Mouse (Mus musculus) hindbrain, postnatal 0 days (tissue): Measurements from ENCODE around the gene Itgb2. TPM values are rescaled to one million over a fixed set of nuclear protein-coding genes. Genes with fewer than 3 reads are reported as not detected.

Source experiments
- ATAC-seq: fragments of 200-750 bp; cut with Nextera tagmentation; 2 replicates; pipeline ENCODE4 v1.8.0; 2017; ENCODE audit warnings: mild to moderate bottlenecking, moderate TSS enrichment, moderate library complexity
- DNase-seq: peaks from one replicate; pipeline ENCODE4 v3.0.0-alpha.2; 2015; ENCODE audit warnings: low spot score
- H3K27ac ChIP-seq: fragments of 300-500 bp; sonication (generic); 2 replicates; pipeline ENCODE4 v1.5.1; 2014; ENCODE audit warnings: mild to moderate bottlenecking
- H3K27me3 ChIP-seq: fragments of 300-500 bp; sonication (generic); 2 replicates; pipeline ENCODE4 v1.6.1; 2014; ENCODE audit warnings: low read length, mixed read lengths; ENCODE audit not compliant: insufficient read depth
- H3K36me3 ChIP-seq: fragments of 300-500 bp; sonication (generic); 2 replicates; pipeline ENCODE4 v1.6.1; 2014; ENCODE audit warnings: low read length, mixed read lengths; ENCODE audit not compliant: insufficient read depth
- H3K4me1 ChIP-seq: fragments of 300-500 bp; sonication (generic); 2 replicates; pipeline ENCODE4 v1.6.1; 2014; ENCODE audit warnings: antibody characterized with exemption, low read length, mixed read lengths; ENCODE audit not compliant: insufficient read depth
- H3K4me2 ChIP-seq: fragments of 300-500 bp; sonication (generic); 2 replicates; pipeline ENCODE4 v1.6.1; 2014; ENCODE audit warnings: low read depth, mild to moderate bottlenecking, low read length, moderate library complexity, mixed read lengths
- H3K4me3 ChIP-seq: fragments of 300-500 bp; sonication (generic); 2 replicates; pipeline ENCODE4 v1.5.1; 2014; ENCODE audit warnings: low read length
- H3K9ac ChIP-seq: fragments of 300-500 bp; sonication (generic); replicated peaks from 2 replicates; pipeline ENCODE4 v1.6.1; 2014; ENCODE audit warnings: mild to moderate bottlenecking, low read length, moderate library complexity, mixed read lengths
- H3K9me3 ChIP-seq: fragments of 300-500 bp; sonication (generic); 2 replicates; pipeline ENCODE4 v1.6.1; 2016; ENCODE audit warnings: low read length, mixed read lengths
- CTCF ChIP-seq: IDR thresholded peaks from 2 replicates; pipeline ENCODE4 v1.5.1; 2016; ENCODE audit warnings: antibody characterized with exemption, control low read depth, low read depth
- WGBS: fragments of 180-500 bp; shearing (Covaris S2); extraction: QIAGEN DNeasy Blood & Tissue Kit; methylation state at CpG from one replicate; pipeline ENCODE4 v1.1.7; 2014; 5-methylcytosine and 5-hydroxymethylcytosine counted together
- polyA plus RNA-seq: library from polyadenylated mRNA; unstranded; fragments of >200 nt; fragmentation: Nextera tagmentation; extraction: Ambion mirVana; gene quantifications from 2 replicates; pipeline ENCODE4 v1.2.1, GENCODE M21; 2015
- total RNA-seq: library from RNA; depleted of rRNA; stranded (reverse); fragments of >200 nt; gene quantifications from 2 replicates; pipeline ENCODE4 v1.2.3, GENCODE M21; 2014

Itgb2 gene
- total and polyA plus RNA-seq, 2 experiments from 2014 or later, result 1.0 to 1.9 TPM

DNA sequence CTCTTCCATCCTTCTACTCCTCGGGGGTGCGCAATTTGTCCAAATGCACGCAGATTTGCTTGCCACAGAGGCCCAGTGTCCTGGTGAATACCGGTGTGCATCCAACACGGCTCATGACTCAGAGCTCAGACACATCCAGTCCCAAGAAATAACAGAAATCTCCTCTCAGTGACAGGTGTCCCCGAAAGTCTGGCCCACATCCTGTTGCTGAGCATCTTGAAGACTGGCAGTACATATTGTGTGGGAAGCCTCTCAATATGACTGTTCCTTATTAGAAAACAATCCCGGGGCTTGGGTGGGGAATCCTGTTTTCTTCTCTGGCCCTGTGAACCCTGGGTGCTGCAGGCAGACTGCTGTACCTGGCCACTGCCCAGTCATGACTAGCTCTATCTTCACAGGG is 26.6 kb downstream of the Itgb2 start:
- ATAC-seq, result no peak
- H3K4me2 ChIP-seq, result no peak overlapping the region
- H3K4me3 ChIP-seq, result no peak overlapping the region
- no peaks in the 10 kb centered on the region for H3K9me3 ChIP-seq
- no peak for DNase-seq
- H3K27ac ChIP-seq, result no peak overlapping the region
- 88% methylated on average over 7 of the region's 7 CpGs for WGBS
- H3K36me3 ChIP-seq, result no peaks in the 10 kb centered on the region
- no peaks in the 10 kb centered on the region for H3K27me3 ChIP-seq
- H3K9ac ChIP-seq, result no peak overlapping the region
- no peak for TF ChIP-seq CTCF
- no peaks in the 10 kb centered on the region for H3K4me1 ChIP-seq

DNA sequence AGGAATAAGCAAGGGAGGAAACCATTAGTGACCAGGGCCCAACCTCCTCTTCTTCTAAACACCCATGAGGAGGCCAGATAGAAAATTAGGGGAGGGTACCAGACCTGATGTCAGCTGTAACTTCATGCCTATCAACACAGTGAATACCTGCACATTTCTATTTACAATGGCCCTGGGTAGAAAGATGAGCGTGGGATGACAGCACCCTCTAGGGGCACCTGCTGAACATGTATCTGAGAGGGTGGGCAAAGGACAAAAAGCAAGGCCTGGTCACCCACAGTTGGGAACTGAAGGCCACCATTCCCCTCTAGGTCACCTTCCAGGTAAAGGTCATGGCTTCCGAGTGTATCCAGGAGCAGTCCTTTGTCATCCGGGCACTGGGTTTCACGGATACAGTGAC is 27.6 kb downstream of the Itgb2 start:
- no peak overlapping the region for H3K9ac ChIP-seq
- no peaks in the 10 kb centered on the region for H3K27me3 ChIP-seq
- no peak overlapping the region for H3K27ac ChIP-seq
- no peak overlapping the region for H3K4me2 ChIP-seq
- no peak overlapping the region for H3K4me3 ChIP-seq
- no peaks in the 10 kb centered on the region for H3K9me3 ChIP-seq
- no peak for DNase-seq
- H3K4me1 ChIP-seq, result no peaks in the 10 kb centered on the region
- H3K36me3 ChIP-seq, result no peaks in the 10 kb centered on the region
- WGBS, result 90% methylated on average over 4 of the region's 4 CpGs
- no peak for ATAC-seq
- TF ChIP-seq CTCF, result peak; percentile 49

- no peaks in the 10 kb centered on the region for H3K9me3 ChIP-seq
Observed at GRCm38 (mm10) chr10:77560090-77560489, 30.0 kb downstream of the Itgb2 start.

DNA sequence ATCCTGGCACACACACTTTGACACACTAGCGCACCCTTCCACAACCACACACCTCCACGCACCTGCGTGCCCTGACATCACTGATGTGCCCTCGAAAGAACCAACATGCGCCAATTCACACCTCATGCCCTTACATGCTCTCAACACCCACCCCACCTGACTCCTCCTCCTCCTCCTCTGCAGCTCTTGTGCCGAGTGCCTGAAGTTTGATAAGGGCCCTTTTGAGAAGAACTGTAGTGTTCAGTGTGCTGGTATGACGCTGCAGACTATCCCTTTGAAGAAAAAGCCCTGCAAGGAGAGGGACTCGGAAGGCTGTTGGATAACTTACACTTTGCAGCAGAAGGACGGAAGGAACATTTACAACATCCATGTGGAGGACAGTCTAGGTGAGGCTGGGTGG is 30.8 kb downstream of the Itgb2 start:
- Histone ChIP-seq H3K27me3 (no peaks in the 10 kb centered on the region), H3K36me3 (no peaks in the 10 kb centered on the region), H3K4me2 (no peak overlapping the region), H3K9ac (no peak overlapping the region), H3K4me3 (no peak overlapping the region), H3K27ac (no peak overlapping the region), H3K9me3 (no peaks in the 10 kb centered on the region), H3K4me1 (no peaks in the 10 kb centered on the region)
- 91% methylated on average over 9 of the region's 9 CpGs for WGBS
- DNase-seq, result no peak
- no peak for ATAC-seq
- TF ChIP-seq CTCF, result no peak

More at GRCm38 (mm10) chr10:77560090-77560489, 30.0 kb downstream of the Itgb2 start:
- Histone ChIP-seq H3K4me3 (no peak overlapping the region), H3K36me3 (no peaks in the 10 kb centered on the region), H3K4me1 (no peaks in the 10 kb centered on the region), H3K27me3 (no peaks in the 10 kb centered on the region), H3K27ac (no peak overlapping the region), H3K4me2 (no peak overlapping the region), H3K9ac (no peak overlapping the region)
- no peak for DNase-seq
- WGBS, result 84% methylated on average over 11 of the region's 11 CpGs
- ATAC-seq, result no peak
- TF ChIP-seq CTCF, result no peak

DNA sequence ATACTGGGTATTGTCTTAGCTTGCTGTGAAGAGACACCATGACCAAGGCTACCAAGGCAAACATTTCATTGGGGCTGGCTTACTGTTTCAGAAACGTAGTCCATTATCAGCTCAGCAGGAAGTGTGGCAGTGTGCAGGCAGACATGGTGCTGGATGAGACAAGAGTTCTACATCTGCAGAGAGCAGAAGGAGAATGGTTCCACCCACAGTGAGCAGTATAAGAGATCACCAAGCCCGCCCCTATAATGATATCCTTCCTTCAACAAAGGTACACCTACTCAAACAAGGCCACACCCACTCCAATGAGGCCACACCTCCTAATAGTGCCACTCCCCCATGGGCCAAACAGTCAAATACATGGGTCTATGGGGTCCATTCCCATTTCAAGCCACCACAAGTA is 31.5 kb downstream of the Itgb2 start:
- Histone ChIP-seq H3K9me3 (no peaks in the 10 kb centered on the region), H3K4me1 (no peaks in the 10 kb centered on the region), H3K4me3 (no peak overlapping the region), H3K4me2 (no peak overlapping the region), H3K27ac (no peak overlapping the region), H3K36me3 (no peaks in the 10 kb centered on the region), H3K27me3 (no peaks in the 10 kb centered on the region), H3K9ac (no peak overlapping the region)
- ATAC-seq, result no peak
- 74% methylated on average over 2 of the region's 2 CpGs for WGBS
- TF ChIP-seq CTCF, result no peak
- DNase-seq, result no peak

GRCm38 (mm10) chr10:77565005-77565404 is 35.0 kb downstream of the Itgb2 start:
- Histone ChIP-seq H3K27ac (no peak overlapping the region), H3K4me2 (no peak overlapping the region), H3K27me3 (no peaks in the 10 kb centered on the region), H3K36me3 (no peaks in the 10 kb centered on the region), H3K9me3 (no peaks in the 10 kb centered on the region), H3K9ac (no peak overlapping the region), H3K4me3 (no peak overlapping the region), H3K4me1 (no peaks in the 10 kb centered on the region)
- no peak for TF ChIP-seq CTCF
- WGBS, result 81% methylated on average over 8 of the region's 8 CpGs
- no peak for ATAC-seq
- DNase-seq, result no peak

DNA sequence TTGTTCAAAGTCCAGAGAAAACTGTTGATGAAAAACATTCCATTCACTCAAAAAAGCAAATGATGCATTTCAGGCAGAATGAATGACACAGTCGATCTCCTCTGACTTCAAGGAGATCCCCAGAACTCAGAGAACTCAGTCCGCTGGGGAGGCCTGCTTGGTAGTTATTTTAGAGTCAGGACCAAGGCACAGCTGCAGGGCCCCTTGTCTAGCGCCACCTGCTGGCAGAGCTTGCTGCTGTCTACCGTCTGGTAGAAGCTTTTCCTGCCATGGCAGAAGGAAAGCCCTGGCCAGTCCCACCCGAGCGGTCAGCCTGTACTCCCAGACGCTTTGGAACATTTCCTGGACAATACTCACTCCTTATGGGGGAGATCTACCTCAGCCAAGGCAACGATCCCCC is 36.6 kb downstream of the Itgb2 start:
- no peaks in the 10 kb centered on the region for H3K36me3 ChIP-seq
- DNase-seq (peak; percentile 72), ATAC-seq (no peak)
- no peaks in the 10 kb centered on the region for H3K27me3 ChIP-seq
- H3K4me1 ChIP-seq, result no peaks in the 10 kb centered on the region
- H3K4me2 ChIP-seq, result no peak overlapping the region
- H3K9me3 ChIP-seq, result no peaks in the 10 kb centered on the region
- H3K27ac ChIP-seq, result no peak overlapping the region
- no peak overlapping the region for H3K9ac ChIP-seq
- peak; percentile 80 for TF ChIP-seq CTCF
- WGBS, result 32% methylated on average over 8 of the region's 8 CpGs
- H3K4me3 ChIP-seq, result no peak overlapping the region
